7 mouse cellular contexts compared by ENCODE assay signal in genomic region chr4:107923803-107924194, GRCm38 (mm10). TPM values are rescaled to one million over a fixed set of nuclear protein-coding genes. Genes with fewer than 3 reads are reported as not detected.
DNase-seq lines count a peak whose midpoint lies in the region; ATAC-seq and TF ChIP-seq lines count a peak whose summit lies in the region.

No protein-coding gene starts in this region.

- no peak for TF ChIP-seq POLR2A in lung, adult 2 months (IDR thresholded peaks at IDR 0.05; ENCODE audit: borderline replicate concordance, extremely low read depth, low read depth, low read length)
- TF ChIP-seq POLR2A in olfactory bulb, adult 2 months (IDR thresholded peaks at IDR 0.05; ENCODE audit: insufficient read depth, low read depth, low read length), result no peak

- peaks cover 11% of the 10 kb centered on the region for H3K4me1 ChIP-seq in lung, adult 2 months (ENCODE audit: control insufficient read depth, insufficient read depth, low read length)
- H3K4me1 ChIP-seq in forebrain, embryonic 11.5 days (replicated peaks; ENCODE audit: control insufficient read depth, insufficient read depth, low read length), result peaks cover 8% of the 10 kb centered on the region; the same call in 1 of the 2 replicates
- H3K4me1 ChIP-seq in limb, embryonic 12.5 days (replicated peaks), result peaks cover 12% of the 10 kb centered on the region
- H3K4me1 ChIP-seq in olfactory bulb, adult 2 months (ENCODE audit: control insufficient read depth, insufficient read depth, low read length), result peaks cover 7% of the 10 kb centered on the region; the same call in 1 of the 2 replicates

- WGBS in lung, adult 2 months, result 35% methylated on average over 7 of the region's 7 CpGs
- WGBS in forebrain, embryonic 11.5 days, result 53% methylated on average over 7 of the region's 7 CpGs
- WGBS in limb, embryonic 12.5 days, result 51% methylated on average over 7 of the region's 7 CpGs
- 28% methylated on average over 7 of the region's 7 CpGs for WGBS in olfactory bulb, adult 2 months

- peak overlapping the region; percentile 86; the same call in 1 of the 2 replicates for H3K4me2 ChIP-seq in forebrain, embryonic 11.5 days (ENCODE audit: low read depth, low read length, severe bottlenecking)
- H3K4me2 ChIP-seq in limb, embryonic 12.5 days, result peak overlapping the region; percentile 79

- peak overlapping the region; percentile 83 for H3K9ac ChIP-seq in forebrain, embryonic 11.5 days (ENCODE audit: low read length)
- H3K9ac ChIP-seq in limb, embryonic 12.5 days (replicated peaks), result peak overlapping the region; percentile 83

- H3K36me3 ChIP-seq in forebrain, embryonic 11.5 days (ENCODE audit: control insufficient read depth, insufficient read depth, low read length), result no peaks in the 10 kb centered on the region
- H3K36me3 ChIP-seq in limb, embryonic 12.5 days, result no peaks in the 10 kb centered on the region

- TF ChIP-seq CTCF in lung, adult 2 months (IDR thresholded peaks at IDR 0.05; ENCODE audit: insufficient read depth, low read length), result no peak
- TF ChIP-seq CTCF in olfactory bulb, adult 2 months (IDR thresholded peaks at IDR 0.05; ENCODE audit: insufficient read depth, low read depth, low read length), result no peak

- DNase-seq in lung, adult 2 months, result no peak
- DNase-seq in lung, postnatal 25 days (ENCODE audit: low spot score), result no peak
- no peak for DNase-seq in forebrain, embryonic 11.5 days (ENCODE audit: low spot score)
- no peak for DNase-seq in adrenal gland, adult (ENCODE audit: inconsistent age in 2 of 2, low spot score in 1 of 2)
- no peak for DNase-seq in natural killer cell, adult 2 months (ENCODE audit: low spot score in 2 of 2)

- H3K27me3 ChIP-seq in forebrain, embryonic 11.5 days (ENCODE audit: control insufficient read depth, insufficient read depth, low read length), result no peaks in the 10 kb centered on the region
- no peaks in the 10 kb centered on the region for H3K27me3 ChIP-seq in limb, embryonic 12.5 days

- H3K9me3 ChIP-seq in forebrain, embryonic 11.5 days (ENCODE audit: control insufficient read depth, low read length), result no peaks in the 10 kb centered on the region
- no peaks in the 10 kb centered on the region for H3K9me3 ChIP-seq in limb, embryonic 12.5 days

- no peak overlapping the region for H3K27ac ChIP-seq in forebrain, embryonic 11.5 days (ENCODE audit: low read depth, low read length)
- H3K27ac ChIP-seq in limb, embryonic 12.5 days, result peak overlapping the region; percentile 80; the same call in 1 of the 2 replicates
- no peak overlapping the region for H3K27ac ChIP-seq in olfactory bulb, adult 2 months (ENCODE audit: insufficient read depth, low read depth, low read length)

- peak overlapping the region; percentile 6 for H3K4me3 ChIP-seq in lung, adult 2 months (replicated peaks; ENCODE audit: extremely low read depth, low read depth, low read length)
- H3K4me3 ChIP-seq in forebrain, embryonic 11.5 days (ENCODE audit: low read depth, low read length), result peak overlapping the region; percentile 71
- peak overlapping the region; percentile 74 for H3K4me3 ChIP-seq in limb, embryonic 12.5 days (replicated peaks)
- H3K4me3 ChIP-seq in olfactory bulb, adult 2 months (ENCODE audit: insufficient read depth, low read depth, low read length), result 0 out of 2 replicates have a peak overlapping the region, but pooled peaks have one; percentile 53

- no peak; the same call in 1 of the 2 replicates for ATAC-seq in forebrain, embryonic 11.5 days (replicated peaks; ENCODE audit: low FRiP score)
- peak; percentile 49; the same call in 1 of the 2 replicates for ATAC-seq in limb, embryonic 12.5 days (ENCODE audit: insufficient number of reproducible peaks, insufficient read depth, low FRiP score, low TSS enrichment, low read depth)

RNA-seq across cellular contexts. Expression of gene Cpt2, which starts 0.4 kb away (rescaled TPM):
- 65.3 and 68.3 TPM in 2 replicates for polyA plus RNA-seq in lung, adult 2 months (2012; rRNA removed)
- polyA plus RNA-seq in forebrain, embryonic 11.5 days (2014; fragmentation: Nextera tagmentation; extraction: Ambion mirVana), result 30.9 and 31.6 TPM in 2 replicates
- polyA plus RNA-seq in limb, embryonic 12.5 days (2016; fragmentation: Nextera tagmentation; extraction: Ambion mirVana), result 32.7 and 36.1 TPM in 2 replicates
- polyA plus RNA-seq in olfactory bulb, adult 2 months (2012; ENCODE audit: insufficient read depth, insufficient read length, low replicate concordance, missing spikeins), result not detected in 2 replicates

RNA-seq across cellular contexts. Expression of gene 0610037L13Rik, which starts 34.2 kb away (rescaled TPM):
- polyA plus RNA-seq in lung, adult 2 months (2012; rRNA removed), result 31.5 and 40.9 TPM in 2 replicates
- 108 and 116 TPM in 2 replicates for polyA plus RNA-seq in forebrain, embryonic 11.5 days (2014; fragmentation: Nextera tagmentation; extraction: Ambion mirVana)
- polyA plus RNA-seq in limb, embryonic 12.5 days (2016; fragmentation: Nextera tagmentation; extraction: Ambion mirVana), result 124 and 125 TPM in 2 replicates
- polyA plus RNA-seq in olfactory bulb, adult 2 months (2012; ENCODE audit: insufficient read depth, insufficient read length, low replicate concordance, missing spikeins), result not detected in 2 replicates

RNA-seq across cellular contexts. Expression of gene Magoh, which starts 44.2 kb away (rescaled TPM):
- polyA plus RNA-seq in lung, adult 2 months (2012; rRNA removed), result 22.3 and 39.3 TPM in 2 replicates
- 214 and 246 TPM in 2 replicates for polyA plus RNA-seq in forebrain, embryonic 11.5 days (2014; fragmentation: Nextera tagmentation; extraction: Ambion mirVana)
- 255 and 288 TPM in 2 replicates for polyA plus RNA-seq in limb, embryonic 12.5 days (2016; fragmentation: Nextera tagmentation; extraction: Ambion mirVana)
- polyA plus RNA-seq in olfactory bulb, adult 2 months (2012; ENCODE audit: insufficient read depth, insufficient read length, low replicate concordance, missing spikeins), result not detected in 2 replicates

RNA-seq across cellular contexts. Expression of gene Slc1a7, which starts 44.3 kb away (rescaled TPM):
- polyA plus RNA-seq in lung, adult 2 months (2012; rRNA removed), result 0.39 and 0.48 TPM in 2 replicates
- polyA plus RNA-seq in forebrain, embryonic 11.5 days (2014; fragmentation: Nextera tagmentation; extraction: Ambion mirVana), result not detected in 2 replicates
- polyA plus RNA-seq in limb, embryonic 12.5 days (2016; fragmentation: Nextera tagmentation; extraction: Ambion mirVana), result not detected in 2 replicates
- polyA plus RNA-seq in olfactory bulb, adult 2 months (2012; ENCODE audit: insufficient read depth, insufficient read length, low replicate concordance, missing spikeins), result not detected in 2 replicates

Comparison
In these comparisons a context has a peak if more than half of its experiments do, and no peak if none do; other contexts are left out.
1. H3K4me3 ChIP-seq: peak in every context shown above with its lines; median percentile 74 in limb, embryonic 12.5 days; 71 in forebrain, embryonic 11.5 days; 53 in olfactory bulb, adult 2 months; 6 in lung, adult 2 months.
2. RNA of gene Magoh, which starts 44.2 kb away (polyA plus RNA-seq): 255 to 288 TPM in limb, embryonic 12.5 days, 214 to 246 TPM in forebrain, embryonic 11.5 days and 22.3 to 39.3 TPM in lung, adult 2 months; not detected in olfactory bulb, adult 2 months; every median in the first group is over 10 times any median in the second.